Mouse (Mus musculus) MEL (cell line): Measurements from ENCODE around the gene Sgk2.
"Not testable (repeated sequence)": the region's sequence is repeated elsewhere in the genome, so short reads cannot be mapped to it uniquely, and the experiment has no call there.

ENCODE experiments used
- CHD2 ChIP-seq: IDR thresholded peaks from 2 replicates; pipeline ENCODE4 v1.6.1; 2011; ENCODE audit warnings: low read length, improper control_type of control experiment
- CTCF ChIP-seq, 3 experiments: IDR thresholded peaks in 2 of 3; conservative IDR thresholded peaks in 1 of 3; 2 replicates each; pipeline ENCODE4 v1.5.1; 2011 to 2012; ENCODE audit warnings: low read length in 3 of 3, low read depth in 2 of 3, mild to moderate bottlenecking in 2 of 3, improper control_type of control experiment in 1 of 3, inconsistent platforms in 1 of 3, mixed read lengths in 1 of 3, moderate library complexity in 1 of 3; ENCODE audit not compliant: control insufficient read depth in 1 of 3, insufficient read depth in 1 of 3, poor library complexity in 1 of 3, severe bottlenecking in 1 of 3
- EP300 ChIP-seq, 2 experiments: IDR thresholded peaks; 2 replicates each; pipeline ENCODE4 v1.6.1; 2011; ENCODE audit warnings: improper control_type of control experiment in 2 of 2, low read length in 2 of 2, low read depth in 1 of 2, mild to moderate bottlenecking in 1 of 2
- GATA1 ChIP-seq: IDR thresholded peaks from 2 replicates; pipeline ENCODE4 v1.6.1; 2011; ENCODE audit warnings: low read depth, low read length, improper control_type of control experiment
- HCFC1 ChIP-seq: IDR thresholded peaks from 2 replicates; pipeline ENCODE4 v1.6.1; 2012; ENCODE audit warnings: low read depth, mild to moderate bottlenecking, inconsistent platforms, low read length, improper control_type of control experiment, moderate library complexity
- JUND ChIP-seq: IDR thresholded peaks from 2 replicates; pipeline ENCODE4 v1.6.1; 2011; ENCODE audit warnings: low read depth, mild to moderate bottlenecking, improper control_type of control experiment, low read length
- MAZ ChIP-seq: IDR thresholded peaks from 2 replicates; pipeline ENCODE4 v1.6.1; 2012; ENCODE audit warnings: low read depth, mild to moderate bottlenecking, inconsistent platforms, low read length, improper control_type of control experiment
- MYC ChIP-seq: IDR thresholded peaks from 2 replicates; pipeline ENCODE4 v1.6.1; 2011; ENCODE audit warnings: low read depth, mild to moderate bottlenecking, low read length, improper control_type of control experiment, moderate library complexity
- POLR2A ChIP-seq, 2 experiments: IDR thresholded peaks; 2 replicates each; pipeline ENCODE4 v1.6.1; 2011 to 2012; ENCODE audit warnings: low read length in 2 of 2, mild to moderate bottlenecking in 2 of 2, control low read depth in 1 of 2, improper control_type of control experiment in 1 of 2, low read depth in 1 of 2, moderate library complexity in 1 of 2; ENCODE audit not compliant: control insufficient read depth in 1 of 2, insufficient read depth in 1 of 2, poor library complexity in 1 of 2
- SMC3 ChIP-seq: IDR thresholded peaks from 2 replicates; pipeline ENCODE4 v1.6.1; 2011; ENCODE audit warnings: low read depth, low read length, improper control_type of control experiment
- TBP ChIP-seq: IDR thresholded peaks from 2 replicates; pipeline ENCODE4 v1.8.0; 2011; ENCODE audit warnings: low read depth, low read length, improper control_type of control experiment
- ZC3H11A ChIP-seq: IDR thresholded peaks from 2 replicates; pipeline ENCODE4 v1.6.1; 2012; ENCODE audit warnings: low read depth, mild to moderate bottlenecking, inconsistent platforms, low read length, improper control_type of control experiment

DNA sequence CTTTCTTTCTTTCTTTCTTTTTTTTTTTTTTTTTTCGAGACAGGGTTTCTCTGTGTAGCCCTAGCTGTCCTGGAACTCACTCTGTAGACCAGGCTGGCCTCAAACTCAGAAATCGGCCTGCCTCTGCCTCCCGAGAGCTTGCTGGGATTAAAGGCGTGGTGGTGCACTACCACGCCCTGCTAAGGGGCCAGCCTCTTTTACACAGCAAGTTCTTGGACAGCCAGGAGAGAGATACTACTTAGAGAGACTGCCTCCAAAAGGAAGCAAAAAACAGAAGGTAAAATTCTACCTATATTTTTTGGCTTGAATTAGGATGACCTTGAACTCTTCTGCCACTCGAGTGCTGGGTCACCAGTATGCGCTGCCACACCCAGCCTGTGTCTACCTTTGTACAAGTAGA lies 71.9 kb downstream of the Sgk2 start:
- TF ChIP-seq CHD2; CTCF (IDR thresholded peaks at IDR 0.05 in 2 of 3, conservative IDR thresholded peaks at IDR 0.05 in 1 of 3; ENCODE audit: control insufficient read depth in 1 of 3, insufficient read depth in 1 of 3, low read depth in 2 of 3, low read length in 3 of 3, poor library complexity in 1 of 3, severe bottlenecking in 1 of 3); HCFC1; SMC3; GATA1; ZC3H11A; POLR2A (IDR thresholded peaks at IDR 0.05; ENCODE audit: control insufficient read depth in 1 of 2, insufficient read depth in 1 of 2, low read depth in 1 of 2, low read length in 2 of 2, poor library complexity in 1 of 2); MYC; TBP; JUND; EP300 (IDR thresholded peaks at IDR 0.05; ENCODE audit: low read depth in 1 of 2, low read length in 2 of 2); MAZ: not testable (repeated sequence)
